Mouse (Mus musculus) stomach, postnatal 0 days (tissue): ENCODE measurements around the gene Olfr211.

Experiments used
- CTCF ChIP-seq: IDR thresholded peaks from 2 replicates; pipeline ENCODE4 v1.5.1; 2016; ENCODE audit warnings: antibody characterized with exemption, low read depth, mild to moderate bottlenecking, moderate library complexity
- EP300 ChIP-seq: optimal IDR thresholded peaks from 2 replicates; pipeline ENCODE3; 2016; ENCODE audit warnings: antibody characterized with exemption

- TF ChIP-seq EP300: no peak
- peak; percentile 71 for TF ChIP-seq CTCF
These were observed 20.8 kb upstream of the Olfr211 start for GRCm38 (mm10) chr6:116468081-116468480.
